Mouse (Mus musculus) urinary bladder, adult 18-20 months (tissue): ENCODE data around the gene Pck1.
"Not testable (repeated sequence)": the region's sequence is repeated elsewhere in the genome, so short reads cannot be mapped to it uniquely, and the experiment has no call there.

Experiments
- DNase-seq, 2 experiments: peaks; one replicate each; pipeline ENCODE4 v3.0.0; 2022; ENCODE audit warnings: low spot score in 2 of 2, mixed read lengths in 2 of 2

Gene Pck1

GRCm38 (mm10) chr2:173152436-173153151 is at the start of gene Pck1:
Pck1 (plus strand) TSS chr2:173153048.
- DNase-seq, result no peak

GRCm38 (mm10) chr2:173106409-173106808 is 46.4 kb upstream of the Pck1 start:
- no peak for DNase-seq

GRCm38 (mm10) chr2:173106889-173107785 is 45.7 kb upstream of the Pck1 start:
- peak; percentile 38 to 40 for DNase-seq

- no peak for DNase-seq
Observed at GRCm38 (mm10) chr2:173108509-173109190, 44.2 kb upstream of the Pck1 start.

GRCm38 (mm10) chr2:173109510-173109909 is 43.3 kb upstream of the Pck1 start:
- no peak for DNase-seq

- DNase-seq, result no peak
Observed at GRCm38 (mm10) chr2:173110571-173110970, 42.3 kb upstream of the Pck1 start.

- not testable (repeated sequence) for DNase-seq
Observed at GRCm38 (mm10) chr2:173113796-173114195, 39.1 kb upstream of the Pck1 start.

- no peak for DNase-seq
Observed at GRCm38 (mm10) chr2:173119023-173119944, 33.6 kb upstream of the Pck1 start, which contains the start of gene Ctcfl. Ctcfl (minus strand) TSS chr2:173119525.

- not testable (repeated sequence) for DNase-seq
Observed at GRCm38 (mm10) chr2:173120117-173120516, 32.7 kb upstream of the Pck1 start.

- no peak for DNase-seq
Observed at GRCm38 (mm10) chr2:173124022-173124735, 28.7 kb upstream of the Pck1 start.

GRCm38 (mm10) chr2:173126386-173126785 is 26.5 kb upstream of the Pck1 start:
- DNase-seq, result no peak

- no peak for DNase-seq
Observed at GRCm38 (mm10) chr2:173129111-173129510, 23.7 kb upstream of the Pck1 start.

GRCm38 (mm10) chr2:173132262-173132661 is 20.6 kb upstream of the Pck1 start:
- DNase-seq, result no peak

- no peak for DNase-seq
Observed at GRCm38 (mm10) chr2:173132794-173133300, 20.0 kb upstream of the Pck1 start.

GRCm38 (mm10) chr2:173134695-173135094 is 18.2 kb upstream of the Pck1 start:
- no peak for DNase-seq

GRCm38 (mm10) chr2:173138323-173139239 is 14.3 kb upstream of the Pck1 start:
- DNase-seq, result no peak

- no peak for DNase-seq
Observed at GRCm38 (mm10) chr2:173143611-173144010, 9.2 kb upstream of the Pck1 start.

- DNase-seq, result no peak
Observed at GRCm38 (mm10) chr2:173145808-173146207, 7.0 kb upstream of the Pck1 start.

- no peak for DNase-seq
Observed at GRCm38 (mm10) chr2:173146728-173147127, 6.1 kb upstream of the Pck1 start.
